Mouse (Mus musculus): ENCODE results near the gene Nudt8.
A peak's percentile ranks its signal among the peaks of the same experiment; 100 is the strongest.
"Not testable (repeated sequence)": the region's sequence is repeated elsewhere in the genome, so short reads cannot be mapped to it uniquely, and the experiment has no call there.

Gene Nudt8

GRCm38 (mm10) chr19:4000119-4000900 is at the start of gene Nudt8, which contains the start of gene Gm49405:
TSS of gene Nudt8 (plus strand) at chr19:4000580.
TSS of gene Gm49405 (plus strand) at chr19:4000626.
- peak; percentile 92 to 96 for DNase-seq (ENCODE audit: low spot score in 2 of 2)

GRCm38 (mm10) chr19:3951461-3951860 is 48.9 kb upstream of the Nudt8 start:
- DNase-seq (ENCODE audit: low spot score in 2 of 2) = no peak

- DNase-seq (ENCODE audit: low spot score in 2 of 2) = no peak
These were observed 48.3 kb upstream of the Nudt8 start for GRCm38 (mm10) chr19:3952099-3952498.

- no peak for DNase-seq (ENCODE audit: low spot score in 2 of 2)
These were observed 45.3 kb upstream of the Nudt8 start for GRCm38 (mm10) chr19:3955033-3955432.

GRCm38 (mm10) chr19:3955804-3956203 is 44.6 kb upstream of the Nudt8 start:
- no peak for DNase-seq (ENCODE audit: low spot score in 2 of 2)

GRCm38 (mm10) chr19:3957296-3958036 is 42.9 kb upstream of the Nudt8 start:
- not testable (repeated sequence) for DNase-seq (ENCODE audit: low spot score in 2 of 2)

GRCm38 (mm10) chr19:3958470-3958869 is 41.9 kb upstream of the Nudt8 start, which contains the start of gene Aldh3b3:
TSS of gene Aldh3b3 (plus strand) at chr19:3958645.
- DNase-seq (ENCODE audit: low spot score in 2 of 2) = no peak

GRCm38 (mm10) chr19:3959030-3959429 is 41.4 kb upstream of the Nudt8 start:
- DNase-seq (ENCODE audit: low spot score in 2 of 2) = no peak

- no peak for DNase-seq (ENCODE audit: low spot score in 2 of 2)
These were observed 40.2 kb upstream of the Nudt8 start for GRCm38 (mm10) chr19:3960211-3960610.

- not testable (repeated sequence) for DNase-seq (ENCODE audit: low spot score in 2 of 2)
These were observed 38.6 kb upstream of the Nudt8 start for GRCm38 (mm10) chr19:3961805-3962204.

GRCm38 (mm10) chr19:3962469-3962868 is 37.9 kb upstream of the Nudt8 start:
- peak in 1 of 2 experiments; percentile 28 for DNase-seq (ENCODE audit: low spot score in 2 of 2)

GRCm38 (mm10) chr19:3964030-3964429 is 36.4 kb upstream of the Nudt8 start:
- no peak for DNase-seq (ENCODE audit: low spot score in 2 of 2)

GRCm38 (mm10) chr19:3966330-3967075 is 33.9 kb upstream of the Nudt8 start:
- DNase-seq (ENCODE audit: low spot score in 2 of 2) = no peak

GRCm38 (mm10) chr19:3967258-3967657 is 33.1 kb upstream of the Nudt8 start:
- DNase-seq (ENCODE audit: low spot score in 2 of 2) = no peak

- no peak for DNase-seq (ENCODE audit: low spot score in 2 of 2)
These were observed 28.2 kb upstream of the Nudt8 start, which contains the start of gene Aldh3b2 for GRCm38 (mm10) chr19:3972229-3972628. TSS of gene Aldh3b2 (plus strand) at chr19:3972328.

GRCm38 (mm10) chr19:3974608-3975007 is 25.8 kb upstream of the Nudt8 start:
- not testable (repeated sequence) for DNase-seq (ENCODE audit: low spot score in 2 of 2)

GRCm38 (mm10) chr19:3975866-3976265 is 24.5 kb upstream of the Nudt8 start:
- DNase-seq (ENCODE audit: low spot score in 2 of 2) = no peak

GRCm38 (mm10) chr19:3980309-3980708 is 20.1 kb upstream of the Nudt8 start:
- DNase-seq (ENCODE audit: low spot score in 2 of 2) = peak; percentile 63 to 85

GRCm38 (mm10) chr19:3980917-3981316 is 19.5 kb upstream of the Nudt8 start:
- DNase-seq (ENCODE audit: low spot score in 2 of 2) = no peak

- no peak for DNase-seq (ENCODE audit: low spot score in 2 of 2)
These were observed 16.7 kb upstream of the Nudt8 start for GRCm38 (mm10) chr19:3983527-3984200.

- no peak for DNase-seq (ENCODE audit: low spot score in 2 of 2)
These were observed 15.1 kb upstream of the Nudt8 start for GRCm38 (mm10) chr19:3985261-3985681.

All from thymus, postnatal 10 days (tissue).